Mouse (Mus musculus) liver, adult 2 months (tissue): ENCODE measurements at regions not wholly inside any gene's neighbourhood (a gene's known extent, or its start where the extent isn't known, plus 50 kb on each side); places are given as distances from the start of the nearest gene placed in this dataset.
"Not testable (repeated sequence)": the region's sequence is repeated elsewhere in the genome, so short reads cannot be mapped to it uniquely, and the experiment has no call there.

Experiments
- DNase-seq: peaks from one replicate; pipeline ENCODE4 v3.0.0-alpha.2; 2011; ENCODE audit warnings: low read depth, low spot score; ENCODE audit errors: extremely low read depth
- H3K27ac ChIP-seq: fragments of 200-500 bp; replicated peaks from 2 replicates; pipeline ENCODE4 v1.5.1; 2012; ENCODE audit warnings: low read depth, mild to moderate bottlenecking, control low read depth, inconsistent platforms, low read length; ENCODE audit not compliant: insufficient read depth
- H3K27me3 ChIP-seq: fragments of 200-500 bp; 2 replicates; pipeline ENCODE4 v1.6.1; 2012; ENCODE audit warnings: mild to moderate bottlenecking, moderate library complexity, low read length, inconsistent platforms; ENCODE audit not compliant: control insufficient read depth, insufficient read depth
- H3K36me3 ChIP-seq: fragments of 200-500 bp; 2 replicates; pipeline ENCODE4 v1.6.1; 2012; ENCODE audit warnings: low read length, inconsistent platforms; ENCODE audit not compliant: control insufficient read depth, insufficient read depth
- H3K4me1 ChIP-seq: fragments of 200-500 bp; 2 replicates; pipeline ENCODE4 v1.6.1; 2011; ENCODE audit warnings: low read length; ENCODE audit not compliant: control insufficient read depth, insufficient read depth
- H3K4me3 ChIP-seq: fragments of 200-500 bp; 2 replicates; pipeline ENCODE4 v1.5.1; 2011; ENCODE audit warnings: low read depth, mild to moderate bottlenecking, control low read depth, low read length, moderate library complexity; ENCODE audit not compliant: insufficient read depth
- H3K79me2 ChIP-seq: fragments of 200-500 bp; 2 replicates; pipeline ENCODE4 v1.6.1; 2012; ENCODE audit warnings: inconsistent platforms, mild to moderate bottlenecking, low read length, moderate library complexity; ENCODE audit not compliant: control insufficient read depth, insufficient read depth
- H3K9ac ChIP-seq: fragments of 200-500 bp; 2 replicates; pipeline ENCODE4 v1.6.1; 2012; ENCODE audit warnings: low read depth, mild to moderate bottlenecking, control low read depth, inconsistent platforms, low read length
- WGBS: fragments of 180-500 bp; shearing (Covaris S2); methylation state at CpG from one replicate; pipeline ENCODE4 v1.1.7; 2018; 5-methylcytosine and 5-hydroxymethylcytosine counted together

DNA sequence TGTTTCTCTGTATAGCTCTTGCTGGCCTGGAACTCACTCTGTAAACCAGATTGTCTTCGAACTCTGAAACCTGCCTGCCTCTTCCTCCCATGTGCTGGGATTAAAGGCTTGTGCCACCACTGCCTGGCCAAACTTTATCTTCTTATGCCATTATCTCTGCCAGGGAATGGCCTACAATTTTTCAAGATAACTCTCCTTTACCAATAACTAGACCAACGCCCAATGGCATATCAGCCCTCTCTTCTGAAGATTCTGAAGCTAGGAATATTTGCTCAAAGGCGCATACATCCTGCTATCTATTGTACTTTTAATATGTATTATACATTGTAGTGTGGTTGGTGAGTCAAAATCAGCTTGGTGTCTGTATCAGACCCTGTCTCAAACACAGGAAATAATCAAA is 235.4 kb upstream of the Cts3 start:
- not testable (repeated sequence) for H3K36me3 ChIP-seq, H3K4me3 ChIP-seq, DNase-seq, H3K27ac ChIP-seq, H3K27me3 ChIP-seq, H3K4me1 ChIP-seq, H3K9ac ChIP-seq, H3K79me2 ChIP-seq
- 94% methylated on average over 3 of the region's 3 CpGs for WGBS

DNA sequence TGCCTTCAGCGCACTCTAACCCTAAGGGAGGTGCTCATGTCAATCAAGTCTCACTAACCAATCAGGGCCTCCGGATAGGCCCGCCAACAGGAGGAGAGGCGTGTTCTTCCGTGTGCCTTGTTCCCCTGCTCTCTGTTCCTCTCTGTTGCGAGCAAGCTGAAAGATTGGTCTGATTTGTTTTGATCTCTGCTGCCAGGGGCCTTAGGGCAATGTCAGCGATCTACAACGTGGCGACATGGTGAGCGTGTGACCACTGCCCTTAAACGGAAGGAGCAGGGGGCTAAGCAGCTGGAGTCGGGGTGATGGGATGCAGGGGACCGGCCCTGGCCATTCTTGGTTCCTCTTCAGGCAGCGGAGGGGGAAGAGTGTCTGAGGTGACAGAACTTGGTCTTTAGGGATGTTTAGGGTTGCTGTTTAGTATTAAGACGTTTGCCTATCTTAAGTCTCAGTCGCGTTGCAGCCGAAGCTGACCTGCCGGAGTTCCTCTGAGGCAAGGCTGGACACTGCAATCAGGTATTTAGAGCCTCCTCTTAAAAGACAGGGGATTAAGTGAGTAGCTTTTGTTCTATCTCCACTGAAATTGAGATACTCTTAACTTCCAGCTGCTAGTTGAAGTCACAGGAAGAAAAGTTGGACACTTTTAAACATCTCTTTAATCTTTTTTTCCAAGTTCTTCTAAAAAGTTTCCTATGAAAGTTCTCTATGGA is 234.4 kb upstream of the Cts3 start:
- H3K4me1 ChIP-seq, H3K27ac ChIP-seq, H3K36me3 ChIP-seq, H3K27me3 ChIP-seq, H3K79me2 ChIP-seq: not testable (repeated sequence)
- Histone ChIP-seq H3K9ac (peak overlapping the region; percentile 64), H3K4me3 (peak overlapping the region; percentile 71)
- DNase-seq, result peak; percentile 21
- 1% methylated on average over 19 of the region's 19 CpGs for WGBS

DNA sequence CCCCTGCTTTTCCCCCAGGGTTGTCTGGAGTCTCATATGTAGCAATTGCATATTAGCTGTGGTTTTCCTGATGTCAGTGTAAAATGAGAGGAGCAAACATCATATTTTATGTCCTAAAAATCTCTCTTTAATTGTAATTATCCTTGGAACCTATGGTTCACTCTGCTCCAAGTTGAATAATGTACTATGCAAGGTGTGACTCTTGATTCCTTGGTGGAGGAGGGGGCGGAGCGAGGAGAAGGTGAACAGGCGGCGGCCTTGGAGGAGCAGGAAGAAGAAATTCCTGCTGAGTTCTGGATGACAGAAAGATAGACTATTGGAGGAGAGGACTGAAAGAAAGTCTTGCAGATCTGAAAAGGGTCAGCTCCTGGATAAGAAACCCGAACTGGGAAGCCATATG is 233.8 kb upstream of the Cts3 start:
- 30% methylated on average over 5 of the region's 5 CpGs for WGBS
- not testable (repeated sequence) for H3K79me2 ChIP-seq, H3K4me1 ChIP-seq, H3K9ac ChIP-seq, H3K4me3 ChIP-seq, H3K27ac ChIP-seq, H3K36me3 ChIP-seq, H3K27me3 ChIP-seq, DNase-seq

DNA sequence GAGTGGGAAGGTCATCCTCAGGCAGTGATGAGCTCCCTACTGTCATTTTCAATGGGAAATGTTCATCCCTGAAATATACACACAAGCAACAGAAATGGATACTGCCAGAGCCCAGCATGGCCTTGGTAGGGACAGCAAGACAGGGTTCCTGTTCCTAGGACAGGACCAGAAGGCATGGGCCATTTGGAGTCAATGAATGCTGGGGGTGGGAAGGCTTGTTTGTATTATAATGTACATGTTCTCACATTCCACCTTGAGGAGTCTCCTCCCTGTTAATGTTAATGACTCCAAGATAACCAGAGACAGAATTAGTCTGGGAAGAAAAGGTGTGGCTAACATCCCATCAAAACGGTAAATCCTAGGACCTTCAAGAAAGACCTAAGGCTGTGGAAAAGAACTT is 193.5 kb upstream of the Cts3 start:
- H3K4me3 ChIP-seq, H3K27ac ChIP-seq, DNase-seq, H3K36me3 ChIP-seq, H3K4me1 ChIP-seq, H3K79me2 ChIP-seq, H3K9ac ChIP-seq, H3K27me3 ChIP-seq: not testable (repeated sequence)
- 84% methylated on average over 1 of the region's 1 CpGs for WGBS
